Mouse (Mus musculus) spleen, postnatal 4 days (tissue): Measurements from ENCODE around the gene Ly6g6f.
"Not testable (repeated sequence)": the region's sequence is repeated elsewhere in the genome, so short reads cannot be mapped to it uniquely, and the experiment has no call there.

ENCODE experiments used
- DNase-seq, 2 experiments: peaks; one replicate each; pipeline ENCODE4 v3.0.0; 2022; ENCODE audit warnings: low spot score in 2 of 2

Ly6g6f gene

GRCm38 (mm10) chr17:35052271-35052798 is 33.1 kb downstream of the Ly6g6f start:
- no peak for DNase-seq

DNA sequence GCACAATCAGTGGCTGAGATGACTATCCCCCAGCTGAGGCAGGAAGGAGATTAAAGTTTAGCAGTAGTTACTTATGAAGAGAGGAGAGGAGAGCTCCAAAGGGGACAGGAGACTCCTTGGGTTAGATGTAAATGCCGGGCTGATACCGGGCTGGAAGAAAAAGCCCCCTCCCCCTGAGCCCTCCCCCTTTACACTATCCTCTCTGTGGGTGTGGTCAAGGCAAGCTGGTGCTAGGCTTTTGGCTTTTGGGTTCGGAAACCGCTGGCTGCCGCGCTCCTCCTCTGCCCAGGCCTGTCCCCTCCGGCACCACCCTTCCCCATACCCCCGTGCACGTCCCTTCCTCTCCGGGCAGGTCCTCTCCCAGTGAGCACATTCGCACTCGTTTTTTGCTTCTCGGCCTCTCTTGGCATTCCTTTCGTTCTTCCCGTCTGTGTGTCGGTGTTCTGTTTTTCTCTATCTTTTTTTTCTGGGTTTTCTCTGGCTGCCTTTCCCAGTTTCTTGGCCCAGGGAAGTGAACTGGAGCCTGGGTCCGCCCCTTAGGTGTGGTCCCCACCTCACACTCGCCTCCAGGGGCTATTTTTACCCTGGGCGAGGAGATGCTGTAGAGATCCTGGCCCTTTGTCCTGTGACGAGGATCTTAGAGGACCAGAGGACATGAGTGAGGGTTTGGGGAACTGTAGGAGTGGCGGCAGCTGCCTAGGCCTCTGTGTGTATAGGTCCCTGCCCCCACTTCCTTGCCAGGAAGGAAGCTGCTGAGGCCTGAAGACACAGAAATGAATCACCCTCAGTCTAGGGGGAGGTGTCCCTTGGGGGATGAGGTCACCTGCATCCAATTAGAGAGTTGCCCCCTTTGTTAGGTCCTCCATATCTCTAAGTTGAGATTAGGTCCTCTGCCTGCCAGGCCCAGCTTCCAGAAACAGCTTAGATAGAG is 34.0 kb downstream of the Ly6g6f start:
- DNase-seq: peak; percentile 70 to 85

DNA sequence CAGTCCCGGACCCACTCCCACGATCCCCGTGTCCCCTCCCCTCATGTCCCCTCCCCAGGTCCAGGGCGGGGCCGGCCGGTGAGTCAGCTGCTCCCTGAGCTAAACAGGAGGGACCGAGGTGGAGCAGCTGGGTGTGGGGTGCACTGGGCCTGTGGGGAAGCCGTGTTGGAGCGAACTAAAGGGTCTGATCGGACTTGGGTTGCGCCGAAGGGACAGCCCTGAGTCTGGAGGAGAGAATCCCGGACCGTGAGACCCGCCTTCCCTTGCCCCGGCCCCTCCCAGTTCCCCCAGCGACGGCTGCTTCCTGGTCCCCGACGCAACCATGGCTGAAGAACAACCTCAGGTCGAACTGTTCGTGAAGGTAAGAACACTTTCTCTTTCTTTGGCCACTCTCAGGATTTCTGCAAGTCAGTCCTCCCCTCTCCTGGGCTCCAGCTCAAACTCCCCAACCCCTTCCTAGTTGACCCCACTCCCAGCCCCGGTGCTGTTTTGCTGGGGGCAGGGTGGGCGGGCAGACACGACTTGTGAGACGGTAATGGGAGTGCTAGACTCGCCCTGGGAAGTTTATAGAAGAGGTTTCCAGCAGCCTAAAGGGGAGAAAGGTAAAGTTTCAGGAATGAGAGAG is 35.2 kb downstream of the Ly6g6f start:
- DNase-seq: peak; percentile 82 to 90

- DNase-seq: peak; percentile 70 to 82
These were observed 35.8 kb downstream of the Ly6g6f start, which contains the start of gene Clic1 for GRCm38 (mm10) chr17:35049561-35050016. Clic1 (plus strand) TSS chr17:35049966.

- DNase-seq: no peak
These were observed 36.4 kb downstream of the Ly6g6f start for GRCm38 (mm10) chr17:35048932-35049440.

GRCm38 (mm10) chr17:35048149-35048931 is 37.1 kb downstream of the Ly6g6f start:
- peak; percentile 41 to 69 for DNase-seq

DNA sequence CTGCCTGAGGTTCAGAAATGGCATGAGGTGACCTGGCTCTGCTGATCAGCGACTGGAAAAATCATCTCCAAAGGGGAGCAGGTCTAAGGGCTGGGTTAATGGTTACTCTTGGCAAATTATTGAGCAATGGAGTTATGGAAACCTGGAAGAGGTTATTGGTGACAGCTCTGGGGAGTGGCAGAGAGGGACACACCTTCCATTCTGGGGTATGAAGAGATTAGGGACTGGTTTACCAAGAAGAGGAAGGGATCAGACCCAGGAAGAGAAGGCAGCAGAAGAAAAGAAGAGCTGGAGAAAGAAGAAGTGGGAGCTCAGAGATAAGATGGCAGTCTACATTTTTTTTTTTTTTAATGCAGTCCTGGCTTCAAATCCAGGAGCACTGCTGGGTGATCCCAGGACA is 37.7 kb downstream of the Ly6g6f start:
- DNase-seq: no peak

GRCm38 (mm10) chr17:35046681-35047455 is 38.5 kb downstream of the Ly6g6f start, which contains the start of gene Msh5:
Msh5 (minus strand) TSS chr17:35046745.
- DNase-seq: peak; percentile 98

DNA sequence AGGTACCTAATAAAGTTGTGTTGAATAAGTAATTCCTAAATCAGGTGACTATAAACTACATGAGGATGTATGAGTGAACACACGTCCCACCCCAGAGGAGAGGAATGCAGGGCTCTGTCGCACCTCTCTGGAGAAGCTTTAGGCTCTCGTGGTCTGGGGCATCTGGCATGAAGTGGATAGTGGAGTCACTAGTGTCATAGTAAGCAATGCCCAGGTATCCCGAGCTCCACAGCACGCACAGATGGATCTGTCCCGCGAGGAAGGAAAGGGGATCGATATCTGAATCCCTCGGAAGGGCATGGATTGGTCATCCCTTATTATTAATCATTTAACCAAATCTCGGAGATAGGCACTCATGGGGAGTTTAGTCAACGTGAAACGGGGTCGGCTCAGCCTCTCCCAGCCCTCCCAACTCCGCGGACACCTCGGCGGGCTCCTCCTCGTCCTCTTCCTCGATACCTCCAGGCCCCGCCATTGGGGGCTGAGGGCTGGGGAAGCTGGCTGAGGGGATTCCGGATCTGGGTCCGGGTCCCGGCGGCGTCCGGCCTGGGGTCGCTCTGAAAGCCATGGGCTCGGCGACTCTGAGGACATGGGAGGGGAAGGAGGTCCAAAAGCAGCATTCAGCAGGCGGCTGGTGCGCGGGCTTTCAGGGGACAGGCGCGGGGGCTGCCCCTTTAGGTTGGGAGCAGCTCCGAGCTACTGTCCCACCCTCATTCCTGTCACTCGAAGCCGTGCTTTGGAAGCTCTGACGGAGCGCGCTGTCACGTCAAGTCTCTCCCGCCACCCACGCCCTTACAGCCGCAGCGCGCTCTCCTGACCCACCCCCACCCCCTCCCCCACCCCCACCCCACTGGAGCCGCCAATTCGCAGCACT is 39.4 kb downstream of the Ly6g6f start:
- peak in 1 of 2 experiments; percentile 71 for DNase-seq

DNA sequence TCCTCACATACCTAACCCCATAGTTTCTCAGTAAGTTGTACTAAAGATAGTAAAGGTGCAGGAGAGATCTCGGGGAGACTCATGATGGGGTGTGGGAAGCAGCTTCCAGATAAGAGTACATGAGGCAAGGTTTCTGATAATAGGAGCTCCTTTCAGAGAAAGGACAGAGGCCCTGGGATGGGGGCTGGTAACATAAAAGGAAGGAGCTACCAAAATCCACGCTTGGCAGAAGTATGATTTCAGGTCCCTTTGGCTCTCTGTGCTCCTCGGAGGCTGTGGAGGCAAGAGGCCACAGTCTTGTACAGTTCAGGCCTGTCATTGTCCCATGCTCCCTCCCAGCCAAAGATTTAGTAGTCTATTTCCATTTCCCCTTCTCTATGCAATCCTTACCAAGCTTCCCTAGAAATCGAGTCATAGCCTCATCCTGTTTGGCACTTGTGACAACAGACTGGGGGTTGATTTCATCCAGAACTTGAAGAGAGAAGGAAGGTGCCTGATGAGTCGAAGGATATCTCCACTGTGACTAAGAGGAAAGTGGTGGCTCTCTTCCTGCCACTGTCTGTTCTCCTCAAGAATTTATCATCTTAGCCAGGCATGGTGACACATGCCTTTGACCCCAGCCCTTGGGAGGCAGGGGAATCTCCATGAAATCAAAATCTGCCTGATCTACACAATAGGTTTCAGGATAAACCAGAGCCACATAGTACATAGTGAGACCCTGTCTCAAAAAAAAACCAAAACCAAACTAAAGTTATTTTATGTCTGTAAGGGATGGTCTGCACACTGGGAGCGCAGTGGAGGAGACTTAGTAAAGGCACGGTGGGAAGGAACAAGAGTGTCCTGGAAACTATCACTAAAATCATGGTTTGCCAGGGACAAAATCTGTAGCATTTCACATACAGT is 40.3 kb downstream of the Ly6g6f start:
- DNase-seq: no peak

- DNase-seq: no peak
These were observed 41.6 kb downstream of the Ly6g6f start for GRCm38 (mm10) chr17:35043794-35044193.

DNA sequence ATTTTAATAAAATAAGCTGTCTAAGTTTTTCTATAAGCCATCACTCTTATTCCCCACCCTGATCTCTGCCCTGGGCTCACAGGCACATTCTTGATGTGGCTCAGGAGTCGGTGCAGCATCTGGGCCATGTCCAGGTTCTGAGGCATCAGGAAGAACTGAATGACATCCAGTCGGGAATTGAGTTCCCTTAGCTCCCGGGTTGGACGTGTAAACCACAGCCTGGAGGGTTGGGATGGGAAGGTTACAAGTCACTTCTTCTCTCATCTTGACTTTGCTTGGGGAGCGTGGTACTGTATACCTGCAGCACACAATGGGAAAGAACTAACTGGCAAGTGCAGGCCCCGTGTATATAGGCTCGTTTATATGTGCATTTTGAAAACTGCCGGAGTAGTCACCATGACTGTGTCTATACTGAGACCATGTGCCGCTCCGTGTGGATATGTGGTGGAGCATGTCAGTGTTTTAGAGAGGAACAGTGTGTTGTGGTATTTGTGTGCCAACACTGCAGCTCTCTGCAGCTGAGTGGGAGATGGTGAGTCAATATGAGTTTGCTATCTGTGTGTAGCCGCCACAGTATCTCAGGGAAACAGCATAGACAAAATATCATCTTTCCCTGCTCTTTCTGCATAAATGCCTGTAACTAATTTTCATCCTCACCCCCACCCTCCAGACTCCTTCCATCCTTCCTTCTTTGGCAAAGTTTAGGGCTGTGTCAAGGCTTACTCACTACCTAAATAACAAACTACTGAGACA is 46.1 kb downstream of the Ly6g6f start:
- DNase-seq: no peak

DNA sequence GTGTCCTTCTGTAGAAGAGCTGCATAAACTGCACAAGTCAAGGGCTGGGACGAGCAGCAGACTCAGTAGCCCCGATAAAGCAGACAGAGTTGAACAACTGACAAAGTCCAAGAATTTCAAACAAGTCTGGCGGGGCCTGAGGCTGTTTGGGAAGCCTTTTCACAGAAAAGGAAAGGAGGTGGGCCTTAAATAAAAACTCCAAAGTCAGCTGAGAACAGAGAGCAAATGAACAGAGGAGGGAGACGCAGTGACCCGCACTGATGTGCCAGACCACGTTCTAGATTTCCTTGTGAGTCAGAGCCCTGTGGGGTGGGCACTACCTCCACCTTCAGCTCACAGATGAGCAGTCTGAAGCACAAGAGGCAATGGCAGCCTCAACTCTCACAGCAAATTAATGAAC is 50.5 kb downstream of the Ly6g6f start:
- no peak for DNase-seq

DNA sequence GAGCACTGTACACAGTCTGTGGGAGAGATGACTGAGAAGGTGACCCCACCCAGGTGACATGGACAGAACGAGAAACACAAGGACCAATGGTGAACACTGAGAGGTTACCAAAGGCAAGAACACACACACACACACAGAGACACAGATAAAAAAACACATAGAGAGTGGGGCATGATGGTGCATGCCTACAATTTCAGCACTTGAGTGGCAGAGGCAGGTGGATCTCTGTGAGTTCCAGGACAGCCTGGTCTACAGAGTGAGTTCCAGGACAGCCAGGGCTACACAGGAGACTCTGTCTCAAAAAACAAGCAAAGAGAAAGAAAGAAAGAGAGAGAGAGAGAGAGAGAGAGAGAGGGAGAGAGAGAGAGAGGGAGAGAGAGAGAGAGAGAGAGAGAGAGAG is 51.7 kb downstream of the Ly6g6f start:
- not testable (repeated sequence) for DNase-seq

DNA sequence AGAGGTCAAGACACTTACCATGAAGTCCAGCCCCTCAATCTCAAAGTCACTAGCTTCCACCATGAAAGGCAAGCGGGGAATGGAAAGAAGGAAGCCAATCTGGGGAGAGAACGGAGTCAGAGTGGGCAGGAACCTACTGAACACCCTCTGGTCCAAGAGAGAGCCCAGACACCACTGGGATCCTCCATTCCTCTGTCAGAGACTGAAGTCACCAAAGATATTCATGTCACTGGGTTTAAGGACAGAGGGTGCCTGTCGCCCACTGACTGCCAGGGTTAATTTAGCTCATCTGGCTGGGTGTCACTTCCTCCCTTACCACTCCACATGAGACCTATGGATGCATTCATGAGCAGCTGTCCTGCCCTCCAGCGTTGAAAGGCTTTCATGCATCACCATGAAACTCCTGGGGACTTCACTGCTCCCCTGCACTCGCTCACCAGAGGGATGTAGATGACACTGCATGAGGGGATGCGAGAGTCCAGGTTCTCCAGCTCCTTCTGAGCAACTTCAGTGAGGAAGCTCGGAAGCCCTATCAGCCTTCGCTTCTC is 53.0 kb downstream of the Ly6g6f start:
- peak in 1 of 2 experiments; percentile 63 for DNase-seq

DNA sequence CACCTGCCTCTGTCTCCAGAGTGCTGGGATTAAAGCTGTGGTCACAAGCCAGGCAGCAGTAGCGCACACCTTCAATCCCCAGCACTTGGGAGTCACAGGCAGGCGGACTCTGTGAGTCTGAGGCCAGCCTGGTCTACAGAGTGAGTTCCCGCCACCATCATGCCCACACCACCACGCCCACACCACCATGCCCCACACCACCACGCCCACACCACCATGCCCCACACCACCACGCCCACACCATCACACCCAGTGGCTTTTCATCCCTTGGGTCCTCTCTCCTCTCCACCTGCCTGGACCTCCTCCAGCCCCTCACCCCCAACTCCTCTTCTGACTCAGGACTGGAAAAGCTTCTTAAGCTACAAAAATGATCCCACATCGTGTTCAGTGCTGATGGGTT is 53.5 kb downstream of the Ly6g6f start:
- DNase-seq: no peak

- peak in 1 of 2 experiments; percentile 61 for DNase-seq
These were observed 54.1 kb downstream of the Ly6g6f start for GRCm38 (mm10) chr17:35031272-35031671.
